Mouse (Mus musculus) lung, adult 2 months (tissue): Measurements from ENCODE around the gene Nr5a2.

Experiments used
- CTCF ChIP-seq: fragments of 200-500 bp; IDR thresholded peaks from 2 replicates; pipeline ENCODE4 v1.5.1; 2011; ENCODE audit warnings: mild to moderate bottlenecking, low read length, control low read depth; ENCODE audit not compliant: insufficient read depth
- POLR2A ChIP-seq: fragments of 200-500 bp; IDR thresholded peaks from 2 replicates; pipeline ENCODE4 v1.6.1; 2011; ENCODE audit warnings: low read depth, mild to moderate bottlenecking, control low read depth, low read length, borderline replicate concordance; ENCODE audit errors: extremely low read depth

DNA sequence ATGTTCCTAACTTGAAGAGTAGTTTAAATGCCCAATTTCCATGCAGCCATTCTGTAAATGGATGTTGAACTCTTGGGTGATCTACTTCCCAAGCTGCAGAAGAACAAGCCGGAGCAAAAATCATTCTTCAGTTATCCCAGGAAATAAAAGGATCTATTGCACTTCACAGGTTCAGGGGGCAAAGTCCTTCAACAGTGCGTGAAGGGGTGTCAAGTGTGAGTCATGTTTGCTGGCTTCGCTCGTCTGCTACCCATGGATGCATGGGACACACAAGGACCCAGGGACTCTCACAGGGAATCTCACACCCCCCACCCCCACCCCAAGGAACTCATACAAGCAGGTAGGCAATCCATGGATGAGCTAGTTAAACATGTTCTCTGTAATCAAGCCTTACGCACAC, 29.2 kb downstream of the Nr5a2 start:
- TF ChIP-seq POLR2A: no peak
- TF ChIP-seq CTCF: no peak
